Mouse (Mus musculus): ENCODE results near the gene Olfr1339. TPM values are rescaled to one million over a fixed set of nuclear protein-coding genes. Genes with fewer than 3 reads are reported as not detected.

The Olfr1339 gene
- not detected for polyA plus RNA-seq (2014; fragmentation: Illumina TruSeq; extraction: RNeasy Lipid Tissue Mini Kit (QIAGEN cat#74804); ENCODE audit: low read depth, low replicate concordance)

DNA sequence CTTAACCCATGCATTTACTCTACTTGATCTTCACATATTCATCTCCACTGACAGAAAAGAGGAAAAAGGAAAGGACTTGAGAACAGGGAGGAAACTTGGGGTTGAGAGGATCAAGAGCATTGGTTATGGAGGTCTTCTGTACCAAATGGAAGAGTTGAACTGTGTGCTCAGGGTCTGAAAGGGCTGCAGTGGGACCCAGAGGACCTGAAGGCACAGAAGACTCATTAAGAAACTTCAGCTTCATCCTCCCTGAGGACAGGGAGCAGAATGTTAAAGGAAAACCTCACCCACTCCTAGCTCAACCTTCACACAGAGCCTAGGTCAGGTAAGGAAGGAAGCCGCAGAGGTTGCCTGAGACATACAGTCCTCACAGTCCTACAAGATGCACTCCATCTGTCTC is at the start of gene Olfr1339:
TSS of gene Olfr1339 (plus strand) at position 301 of the 400 bp plus-strand sequence.

DNA sequence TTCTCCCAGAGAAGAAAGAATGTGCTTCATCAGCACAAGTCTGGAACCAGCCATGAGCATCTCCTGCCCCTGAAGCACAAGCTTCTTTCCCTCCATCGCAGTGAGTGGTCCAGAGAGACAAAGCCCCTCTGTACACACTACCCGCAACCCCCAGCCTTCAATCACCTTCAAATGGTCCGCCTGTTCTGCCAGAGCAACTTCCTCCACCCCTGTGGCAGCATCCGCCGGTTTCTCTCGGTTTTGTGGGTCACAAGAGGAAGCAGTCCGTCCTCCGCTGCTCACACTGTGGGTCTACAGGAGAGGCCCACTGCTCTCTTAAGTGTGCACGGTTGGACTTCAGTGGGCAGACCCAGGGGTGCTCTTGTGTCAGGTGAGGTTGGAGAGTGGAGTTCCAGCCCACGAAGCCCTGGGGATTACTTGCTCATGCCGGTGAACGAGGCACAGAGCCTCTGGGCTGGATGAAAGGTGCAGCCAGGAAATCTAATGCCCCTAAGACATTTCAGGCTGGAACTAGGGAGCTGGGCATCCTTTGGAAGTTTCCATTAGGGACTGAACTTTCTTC is 39.5 kb upstream of the Olfr1339 start, which contains the start of gene Olfr1342:
TSS of gene Olfr1342 (minus strand) at position 345 of the 562 bp plus-strand sequence.

DNA sequence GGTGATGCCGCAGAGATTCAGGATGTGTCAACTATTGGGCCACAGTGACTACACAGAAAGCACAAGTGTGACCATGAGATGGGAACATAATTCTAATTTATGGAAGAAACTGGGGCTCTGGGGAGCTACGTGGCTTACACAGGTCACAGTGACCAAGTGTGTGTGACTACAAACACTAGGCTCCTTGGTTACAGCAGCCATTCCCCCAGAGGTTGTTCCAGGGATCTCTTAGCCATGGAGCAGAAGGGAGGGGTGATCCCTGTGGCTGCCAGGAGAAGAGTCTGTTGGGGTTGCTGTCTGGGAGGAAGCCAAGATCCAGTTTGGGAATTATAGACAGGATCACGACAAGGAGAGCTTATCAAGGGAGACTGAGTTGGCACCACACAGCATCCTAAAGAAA is 28.8 kb upstream of the Olfr1339 start, which contains the start of gene Olfr1341:
TSS of gene Olfr1341 (plus strand) at position 301 of the 400 bp plus-strand sequence.

DNA sequence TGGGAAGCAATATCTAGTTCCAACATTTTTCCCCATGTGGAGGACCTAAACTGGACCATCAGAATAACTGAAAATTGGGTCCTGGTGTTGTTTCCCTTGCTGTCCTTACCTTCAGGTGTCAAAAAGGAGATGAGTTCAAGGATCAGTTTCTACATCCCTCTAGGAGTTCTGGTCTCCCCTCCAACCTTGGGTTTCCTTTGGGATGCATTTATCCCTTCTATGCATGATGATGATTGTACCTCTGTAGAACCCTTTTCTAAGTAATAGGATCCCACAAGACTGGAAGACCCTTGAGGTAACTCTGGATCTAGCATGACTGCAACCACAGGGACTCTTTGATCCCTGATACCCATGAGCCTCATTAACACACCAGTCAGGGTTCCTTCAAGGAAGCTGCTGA is 12.1 kb upstream of the Olfr1339 start, which contains the start of gene Olfr1340:
TSS of gene Olfr1340 (plus strand) at position 301 of the 400 bp plus-strand sequence.

DNA sequence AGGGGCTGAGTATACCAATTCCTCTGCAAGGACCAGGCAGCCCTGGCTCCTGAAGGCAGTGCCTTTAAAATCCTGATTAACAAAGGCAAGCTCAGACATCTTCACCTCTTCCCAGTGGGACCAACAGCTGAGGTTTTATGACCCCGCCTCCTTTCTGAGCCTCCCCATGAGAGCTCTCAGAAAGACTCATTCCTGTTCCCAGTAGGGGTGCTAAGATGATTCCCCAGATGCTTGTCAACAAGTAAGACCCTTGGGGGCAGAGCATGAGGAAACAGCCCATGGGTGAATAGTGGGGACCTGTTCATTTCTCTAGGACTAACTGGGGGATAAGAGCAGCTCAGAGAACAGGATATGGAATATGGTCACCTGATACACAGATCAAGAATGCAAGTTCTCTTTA is 26.7 kb downstream of the Olfr1339 start, which contains the start of gene Olfr1338:
TSS of gene Olfr1338 (minus strand) at position 101 of the 400 bp plus-strand sequence.

DNA sequence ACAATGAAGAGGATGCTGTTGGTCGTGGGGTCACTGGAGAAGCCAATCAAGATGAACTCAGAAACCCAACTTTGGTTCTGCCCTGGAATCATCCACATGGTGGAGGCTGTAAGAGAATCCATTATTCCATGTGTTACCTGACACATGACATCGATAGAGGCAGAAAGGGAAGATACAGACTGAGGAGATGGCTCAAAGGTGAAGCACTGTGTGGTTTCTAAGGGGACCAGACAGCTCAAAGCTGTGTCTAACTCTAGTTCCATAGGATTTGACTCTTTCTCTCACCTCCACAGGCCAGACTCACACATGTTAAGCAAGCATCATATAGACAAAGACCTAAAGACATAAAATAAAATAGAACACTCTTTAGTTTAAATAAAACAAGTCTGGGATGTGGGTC is 50.5 kb downstream of the Olfr1339 start, which contains the start of gene Olfr1337:
TSS of gene Olfr1337 (minus strand) at position 101 of the 400 bp plus-strand sequence.

Other genes starting within 250 kb of the Olfr1339 start
- 22.7 TPM for gene Tie1, start 242.1 kb upstream of the Olfr1339 start, polyA plus RNA-seq (2014; fragmentation: Illumina TruSeq; extraction: RNeasy Lipid Tissue Mini Kit (QIAGEN cat#74804); ENCODE audit: low read depth, low replicate concordance)
- gene 2610528J11Rik, start 205.2 kb upstream of the Olfr1339 start, polyA plus RNA-seq (2014; fragmentation: Illumina TruSeq; extraction: RNeasy Lipid Tissue Mini Kit (QIAGEN cat#74804); ENCODE audit: low read depth, low replicate concordance) = 24.2 TPM
- 12.2 TPM for gene Tmem125, start 188.1 kb upstream of the Olfr1339 start, polyA plus RNA-seq (2014; fragmentation: Illumina TruSeq; extraction: RNeasy Lipid Tissue Mini Kit (QIAGEN cat#74804); ENCODE audit: low read depth, low replicate concordance)
- gene Cfap57, start 111.4 kb upstream of the Olfr1339 start, polyA plus RNA-seq (2014; fragmentation: Illumina TruSeq; extraction: RNeasy Lipid Tissue Mini Kit (QIAGEN cat#74804); ENCODE audit: low read depth, low replicate concordance) = 3.2 TPM
- 50.1 TPM for gene Ebna1bp2, start 111.4 kb upstream of the Olfr1339 start, polyA plus RNA-seq (2014; fragmentation: Illumina TruSeq; extraction: RNeasy Lipid Tissue Mini Kit (QIAGEN cat#74804); ENCODE audit: low read depth, low replicate concordance)
- not detected for gene Olfr62, start 73.2 kb upstream of the Olfr1339 start, polyA plus RNA-seq (2014; fragmentation: Illumina TruSeq; extraction: RNeasy Lipid Tissue Mini Kit (QIAGEN cat#74804); ENCODE audit: low read depth, low replicate concordance)
- gene Olfr1342, start 39.4 kb upstream of the Olfr1339 start, polyA plus RNA-seq (2014; fragmentation: Illumina TruSeq; extraction: RNeasy Lipid Tissue Mini Kit (QIAGEN cat#74804); ENCODE audit: low read depth, low replicate concordance) = not detected
- gene Olfr1341, start 28.7 kb upstream of the Olfr1339 start, polyA plus RNA-seq (2014; fragmentation: Illumina TruSeq; extraction: RNeasy Lipid Tissue Mini Kit (QIAGEN cat#74804); ENCODE audit: low read depth, low replicate concordance) = 0.16 TPM
- not detected for gene Olfr1340, start 12.0 kb upstream of the Olfr1339 start, polyA plus RNA-seq (2014; fragmentation: Illumina TruSeq; extraction: RNeasy Lipid Tissue Mini Kit (QIAGEN cat#74804); ENCODE audit: low read depth, low replicate concordance)
- 2.2 TPM for gene Olfr1338, start 26.6 kb downstream of the Olfr1339 start, polyA plus RNA-seq (2014; fragmentation: Illumina TruSeq; extraction: RNeasy Lipid Tissue Mini Kit (QIAGEN cat#74804); ENCODE audit: low read depth, low replicate concordance)
- not detected for gene Olfr1337, start 50.4 kb downstream of the Olfr1339 start, polyA plus RNA-seq (2014; fragmentation: Illumina TruSeq; extraction: RNeasy Lipid Tissue Mini Kit (QIAGEN cat#74804); ENCODE audit: low read depth, low replicate concordance)
- not detected for gene Olfr1335, start 77.8 kb downstream of the Olfr1339 start, polyA plus RNA-seq (2014; fragmentation: Illumina TruSeq; extraction: RNeasy Lipid Tissue Mini Kit (QIAGEN cat#74804); ENCODE audit: low read depth, low replicate concordance)
- not detected for gene Olfr1333, start 104.1 kb downstream of the Olfr1339 start, polyA plus RNA-seq (2014; fragmentation: Illumina TruSeq; extraction: RNeasy Lipid Tissue Mini Kit (QIAGEN cat#74804); ENCODE audit: low read depth, low replicate concordance)
- not detected for gene Olfr1331, start 132.5 kb downstream of the Olfr1339 start, polyA plus RNA-seq (2014; fragmentation: Illumina TruSeq; extraction: RNeasy Lipid Tissue Mini Kit (QIAGEN cat#74804); ENCODE audit: low read depth, low replicate concordance)
- not detected for gene Olfr1330, start 156.4 kb downstream of the Olfr1339 start, polyA plus RNA-seq (2014; fragmentation: Illumina TruSeq; extraction: RNeasy Lipid Tissue Mini Kit (QIAGEN cat#74804); ENCODE audit: low read depth, low replicate concordance)
- gene Olfr1329, start 185.3 kb downstream of the Olfr1339 start, polyA plus RNA-seq (2014; fragmentation: Illumina TruSeq; extraction: RNeasy Lipid Tissue Mini Kit (QIAGEN cat#74804); ENCODE audit: low read depth, low replicate concordance) = not detected
- gene Olfr1328, start 206.4 kb downstream of the Olfr1339 start, polyA plus RNA-seq (2014; fragmentation: Illumina TruSeq; extraction: RNeasy Lipid Tissue Mini Kit (QIAGEN cat#74804); ENCODE audit: low read depth, low replicate concordance) = not detected
- 0.21 TPM for gene Lao1, start 229.4 kb downstream of the Olfr1339 start, polyA plus RNA-seq (2014; fragmentation: Illumina TruSeq; extraction: RNeasy Lipid Tissue Mini Kit (QIAGEN cat#74804); ENCODE audit: low read depth, low replicate concordance)